Mouse (Mus musculus): ENCODE results near the gene Ccm2. TPM values are rescaled to one million over a fixed set of nuclear protein-coding genes. Genes with fewer than 3 reads are reported as not detected.

Gene Ccm2
- polyA plus RNA-seq, 1 experiment from 2014 or later = 81.6 TPM

GRCm38 (mm10) chr11:6566496-6566895 is 19.8 kb downstream of the Ccm2 start:
- 94% methylated on average over 4 of the region's 4 CpGs for WGBS
- Histone ChIP-seq H3K4me1 (ENCODE audit: control insufficient read depth, insufficient read depth, low read length) (peaks cover 2% of the 10 kb centered on the region; the same call in 1 of the 2 replicates), H3K36me3 (ENCODE audit: control insufficient read depth, insufficient read depth, low read length) (no peaks in the 10 kb centered on the region), H3K4me2 (no peak overlapping the region), H3K9ac (ENCODE audit: low read length) (no peak overlapping the region), H3K9me3 (ENCODE audit: control insufficient read depth, low read length) (no peaks in the 10 kb centered on the region), H3K27ac (ENCODE audit: low read depth, low read length) (no peak overlapping the region), H3K4me3 (ENCODE audit: low read depth, low read length) (no peak overlapping the region), H3K27me3 (ENCODE audit: control insufficient read depth, insufficient read depth, low read length) (no peaks in the 10 kb centered on the region)
- DNase-seq (ENCODE audit: low spot score, missing footprints) = no peak
- ATAC-seq (ENCODE audit: low FRiP score) = no peak

- Histone ChIP-seq H3K27ac (ENCODE audit: low read depth, low read length) (no peak overlapping the region), H3K36me3 (ENCODE audit: control insufficient read depth, insufficient read depth, low read length) (0 out of 2 replicates have a peak, but pooled peaks cover 2% of the 10 kb centered on the region), H3K4me3 (ENCODE audit: low read depth, low read length) (no peak overlapping the region), H3K9ac (ENCODE audit: low read length) (no peak overlapping the region), H3K9me3 (ENCODE audit: control insufficient read depth, low read length) (no peaks in the 10 kb centered on the region), H3K4me2 (no peak overlapping the region), H3K27me3 (ENCODE audit: control insufficient read depth, insufficient read depth, low read length) (no peaks in the 10 kb centered on the region), H3K4me1 (ENCODE audit: control insufficient read depth, insufficient read depth, low read length) (peaks cover 2% of the 10 kb centered on the region; the same call in 1 of the 2 replicates)
- no peak for ATAC-seq (ENCODE audit: low FRiP score)
- WGBS = 86% methylated on average over 8 of the region's 8 CpGs
- no peak for DNase-seq (ENCODE audit: low spot score, missing footprints)
Observed at GRCm38 (mm10) chr11:6567951-6568350, 21.3 kb downstream of the Ccm2 start.

GRCm38 (mm10) chr11:6568584-6569409 is 22.1 kb downstream of the Ccm2 start:
- no peak overlapping the region for H3K4me2 ChIP-seq

GRCm38 (mm10) chr11:6569410-6569777 is 22.7 kb downstream of the Ccm2 start:
- no peaks in the 10 kb centered on the region for H3K27me3 ChIP-seq (ENCODE audit: control insufficient read depth, insufficient read depth, low read length)
- DNase-seq (ENCODE audit: low spot score, missing footprints) (no peak), ATAC-seq (ENCODE audit: low FRiP score) (peak; percentile 19; the same call in 1 of the 2 replicates)
- H3K4me1 ChIP-seq (ENCODE audit: control insufficient read depth, insufficient read depth, low read length) = peaks cover 2% of the 10 kb centered on the region; the same call in 1 of the 2 replicates
- H3K9ac ChIP-seq (ENCODE audit: low read length) = no peak overlapping the region
- 0 out of 2 replicates have a peak, but pooled peaks cover 4% of the 10 kb centered on the region for H3K36me3 ChIP-seq (ENCODE audit: control insufficient read depth, insufficient read depth, low read length)
- 63% methylated on average over 3 of the region's 3 CpGs for WGBS
- no peaks in the 10 kb centered on the region for H3K9me3 ChIP-seq (ENCODE audit: control insufficient read depth, low read length)
- H3K27ac ChIP-seq (ENCODE audit: low read depth, low read length) = no peak overlapping the region
- H3K4me3 ChIP-seq (ENCODE audit: low read depth, low read length) = no peak overlapping the region
- H3K4me2 ChIP-seq = no peak overlapping the region

More at GRCm38 (mm10) chr11:6568584-6569409, 22.1 kb downstream of the Ccm2 start:
- DNase-seq (ENCODE audit: low spot score, missing footprints) (no peak), ATAC-seq (ENCODE audit: low FRiP score) (peak; percentile 27; the same call in 1 of the 2 replicates)
- no peak overlapping the region for H3K4me3 ChIP-seq (ENCODE audit: low read depth, low read length)
- 72% methylated on average over 11 of the region's 11 CpGs for WGBS
- H3K9ac ChIP-seq (ENCODE audit: low read length) = no peak overlapping the region
- no peak overlapping the region for H3K27ac ChIP-seq (ENCODE audit: low read depth, low read length)
- H3K9me3 ChIP-seq (ENCODE audit: control insufficient read depth, low read length) = no peaks in the 10 kb centered on the region
- H3K4me1 ChIP-seq (ENCODE audit: control insufficient read depth, insufficient read depth, low read length) = peaks cover 2% of the 10 kb centered on the region; the same call in 1 of the 2 replicates
- H3K36me3 ChIP-seq (ENCODE audit: control insufficient read depth, insufficient read depth, low read length) = 0 out of 2 replicates have a peak, but pooled peaks cover 4% of the 10 kb centered on the region
- H3K27me3 ChIP-seq (ENCODE audit: control insufficient read depth, insufficient read depth, low read length) = no peaks in the 10 kb centered on the region

GRCm38 (mm10) chr11:6576151-6576550 is 29.5 kb downstream of the Ccm2 start:
- H3K4me3 ChIP-seq (ENCODE audit: low read depth, low read length) = no peak overlapping the region
- no peak overlapping the region for H3K9ac ChIP-seq (ENCODE audit: low read length)
- H3K4me2 ChIP-seq = no peak overlapping the region
- DNase-seq (ENCODE audit: low spot score, missing footprints) (no peak), ATAC-seq (ENCODE audit: low FRiP score) (no peak)
- WGBS = 62% methylated on average over 3 of the region's 3 CpGs
- no peaks in the 10 kb centered on the region for H3K27me3 ChIP-seq (ENCODE audit: control insufficient read depth, insufficient read depth, low read length)
- H3K4me1 ChIP-seq (ENCODE audit: control insufficient read depth, insufficient read depth, low read length) = no peaks in the 10 kb centered on the region
- peaks cover 4% of the 10 kb centered on the region; the same call in 1 of the 2 replicates for H3K36me3 ChIP-seq (ENCODE audit: control insufficient read depth, insufficient read depth, low read length)
- no peak overlapping the region for H3K27ac ChIP-seq (ENCODE audit: low read depth, low read length)
- H3K9me3 ChIP-seq (ENCODE audit: control insufficient read depth, low read length) = no peaks in the 10 kb centered on the region

GRCm38 (mm10) chr11:6579361-6579760 is 32.7 kb downstream of the Ccm2 start:
- no peaks in the 10 kb centered on the region for H3K27me3 ChIP-seq (ENCODE audit: control insufficient read depth, insufficient read depth, low read length)
- no peak overlapping the region for H3K4me3 ChIP-seq (ENCODE audit: low read depth, low read length)
- H3K36me3 ChIP-seq (ENCODE audit: control insufficient read depth, insufficient read depth, low read length) = no peaks in the 10 kb centered on the region; the same call in 1 of the 2 replicates
- H3K9me3 ChIP-seq (ENCODE audit: control insufficient read depth, low read length) = no peaks in the 10 kb centered on the region
- ATAC-seq (ENCODE audit: low FRiP score) (no peak), DNase-seq (ENCODE audit: low spot score, missing footprints) (peak; percentile 54)
- WGBS = 93% methylated on average over 7 of the region's 7 CpGs
- H3K27ac ChIP-seq (ENCODE audit: low read depth, low read length) = no peak overlapping the region
- H3K4me2 ChIP-seq = no peak overlapping the region
- no peaks in the 10 kb centered on the region for H3K4me1 ChIP-seq (ENCODE audit: control insufficient read depth, insufficient read depth, low read length)
- H3K9ac ChIP-seq (ENCODE audit: low read length) = no peak overlapping the region

GRCm38 (mm10) chr11:6580065-6580750 is 33.5 kb downstream of the Ccm2 start:
- Histone ChIP-seq H3K9ac (ENCODE audit: low read length) (no peak overlapping the region), H3K9me3 (ENCODE audit: control insufficient read depth, low read length) (no peaks in the 10 kb centered on the region), H3K4me2 (no peak overlapping the region), H3K27me3 (ENCODE audit: control insufficient read depth, insufficient read depth, low read length) (no peaks in the 10 kb centered on the region), H3K4me3 (ENCODE audit: low read depth, low read length) (no peak overlapping the region), H3K36me3 (ENCODE audit: control insufficient read depth, insufficient read depth, low read length) (no peaks in the 10 kb centered on the region; the same call in 1 of the 2 replicates), H3K4me1 (ENCODE audit: control insufficient read depth, insufficient read depth, low read length) (no peaks in the 10 kb centered on the region), H3K27ac (ENCODE audit: low read depth, low read length) (no peak overlapping the region)
- ATAC-seq (ENCODE audit: low FRiP score) (no peak), DNase-seq (ENCODE audit: low spot score, missing footprints) (peak; percentile 47)
- WGBS = 88% methylated on average over 4 of the region's 4 CpGs

- 89% methylated on average over 2 of the region's 2 CpGs for WGBS
- no peak overlapping the region for H3K4me3 ChIP-seq (ENCODE audit: low read depth, low read length)
- H3K27ac ChIP-seq (ENCODE audit: low read depth, low read length) = no peak overlapping the region
- no peaks in the 10 kb centered on the region for H3K4me1 ChIP-seq (ENCODE audit: control insufficient read depth, insufficient read depth, low read length)
- no peak overlapping the region for H3K9ac ChIP-seq (ENCODE audit: low read length)
- ATAC-seq (ENCODE audit: low FRiP score) (no peak), DNase-seq (ENCODE audit: low spot score, missing footprints) (peak; percentile 33)
- H3K9me3 ChIP-seq (ENCODE audit: control insufficient read depth, low read length) = no peaks in the 10 kb centered on the region
- no peaks in the 10 kb centered on the region for H3K27me3 ChIP-seq (ENCODE audit: control insufficient read depth, insufficient read depth, low read length)
- H3K4me2 ChIP-seq = no peak overlapping the region
- no peaks in the 10 kb centered on the region for H3K36me3 ChIP-seq (ENCODE audit: control insufficient read depth, insufficient read depth, low read length)
Observed at GRCm38 (mm10) chr11:6581560-6581959, 34.9 kb downstream of the Ccm2 start.

- no peaks in the 10 kb centered on the region for H3K4me1 ChIP-seq (ENCODE audit: control insufficient read depth, insufficient read depth, low read length)
- H3K4me3 ChIP-seq (ENCODE audit: low read depth, low read length) = no peak overlapping the region
- DNase-seq (ENCODE audit: low spot score, missing footprints) = no peak
- H3K27ac ChIP-seq (ENCODE audit: low read depth, low read length) = no peak overlapping the region
- H3K27me3 ChIP-seq (ENCODE audit: control insufficient read depth, insufficient read depth, low read length) = no peaks in the 10 kb centered on the region
- 89% methylated on average over 8 of the region's 8 CpGs for WGBS
- peaks cover 3% of the 10 kb centered on the region; the same call in 1 of the 2 replicates for H3K36me3 ChIP-seq (ENCODE audit: control insufficient read depth, insufficient read depth, low read length)
- H3K9ac ChIP-seq (ENCODE audit: low read length) = no peak overlapping the region
- no peaks in the 10 kb centered on the region for H3K9me3 ChIP-seq (ENCODE audit: control insufficient read depth, low read length)
- ATAC-seq (ENCODE audit: low FRiP score) = no peak
- no peak overlapping the region for H3K4me2 ChIP-seq
Observed at GRCm38 (mm10) chr11:6585748-6586147, 39.1 kb downstream of the Ccm2 start.
